Mouse (Mus musculus): ENCODE data around the gene Gm26602. TPM values are rescaled to one million over a fixed set of nuclear protein-coding genes. Genes with fewer than 3 reads are reported as not detected.
"Not testable (repeated sequence)": the region's sequence is repeated elsewhere in the genome, so short reads cannot be mapped to it uniquely, and the experiment has no call there.

Gene Gm26602
- polyA plus RNA-seq, 1 experiment from 2014 or later = 4.1 TPM

DNA sequence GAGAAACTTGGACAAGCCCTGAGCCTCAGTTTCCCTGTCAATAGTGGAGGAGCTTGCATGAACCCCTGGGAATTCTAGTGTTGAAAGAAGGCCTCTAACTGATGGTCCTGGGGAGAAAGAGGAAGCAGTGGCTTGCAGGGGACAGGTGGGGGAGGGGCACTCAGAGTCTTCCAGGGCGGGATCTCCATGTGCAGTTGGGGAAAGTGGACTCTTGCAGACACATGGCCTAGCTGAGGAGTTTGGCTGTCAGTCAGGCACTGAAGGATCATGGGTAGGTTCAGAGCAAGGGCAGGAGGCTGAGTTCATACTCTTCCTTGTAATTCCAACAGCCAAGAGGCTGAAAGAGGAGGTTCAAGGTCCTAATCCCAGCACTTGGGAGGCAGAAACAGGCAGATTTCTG is 33.5 kb upstream of the Gm26602 start:
- ATAC-seq (ENCODE audit: insufficient read depth) = no peak
- no peaks in the 10 kb centered on the region for H3K9me3 ChIP-seq (ENCODE audit: low read depth, low read length)
- DNase-seq = no peak
- no peak overlapping the region for H3K27ac ChIP-seq (ENCODE audit: low read depth)
- no peaks in the 10 kb centered on the region for H3K27me3 ChIP-seq (ENCODE audit: insufficient read depth, low read length)
- H3K4me1 ChIP-seq (ENCODE audit: insufficient read depth) = peaks cover 4% of the 10 kb centered on the region
- H3K9ac ChIP-seq = no peak overlapping the region
- no peaks in the 10 kb centered on the region for H3K36me3 ChIP-seq (ENCODE audit: insufficient read depth)
- no peak overlapping the region for H3K4me3 ChIP-seq (ENCODE audit: low read depth, low read length)
- TF ChIP-seq CTCF (IDR thresholded peaks at IDR 0.05; ENCODE audit: low read depth) = no peak
- 23% methylated on average over 1 of the region's 1 CpGs for WGBS
- no peak overlapping the region for H3K4me2 ChIP-seq

- no peak for TF ChIP-seq CTCF (IDR thresholded peaks at IDR 0.05; ENCODE audit: low read depth)
- H3K27ac ChIP-seq (ENCODE audit: low read depth) = no peak overlapping the region
- H3K4me3 ChIP-seq (ENCODE audit: low read depth, low read length) = no peak overlapping the region
- H3K27me3 ChIP-seq (ENCODE audit: insufficient read depth, low read length) = 0 out of 2 replicates have a peak, but pooled peaks cover under 1% of the 10 kb centered on the region
- H3K36me3 ChIP-seq (ENCODE audit: insufficient read depth) = no peaks in the 10 kb centered on the region
- no peaks in the 10 kb centered on the region for H3K9me3 ChIP-seq (ENCODE audit: low read depth, low read length)
- 48% methylated on average over 12 of the region's 12 CpGs for WGBS
- H3K9ac ChIP-seq = no peak overlapping the region
- ATAC-seq (ENCODE audit: insufficient read depth) = no peak
- H3K4me2 ChIP-seq = no peak overlapping the region
- H3K4me1 ChIP-seq (ENCODE audit: insufficient read depth) = peaks cover 8% of the 10 kb centered on the region
- no peak for DNase-seq
Measured at GRCm38 (mm10) chr10:79877757-79878156, 32.9 kb upstream of the Gm26602 start.

DNA sequence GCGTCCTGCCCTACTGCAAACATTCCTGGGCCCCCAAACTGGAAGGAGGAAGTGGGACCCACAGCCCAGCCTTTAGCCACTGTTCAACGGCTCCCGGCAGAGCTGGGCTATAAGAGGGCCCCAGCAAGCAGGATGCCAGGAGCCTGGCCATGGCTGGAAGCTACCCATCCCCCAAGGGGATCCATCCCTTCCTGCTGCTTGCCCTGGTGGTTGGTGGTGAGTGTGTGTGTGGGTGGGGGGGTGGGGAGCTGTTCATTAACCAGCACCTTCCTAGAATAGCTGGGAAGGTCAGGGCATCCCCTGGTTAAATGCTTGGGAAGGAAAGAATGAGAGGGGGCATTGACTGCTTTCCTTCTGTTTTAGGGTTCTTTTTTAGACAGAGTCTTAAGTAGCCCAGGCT is 31.1 kb upstream of the Gm26602 start:
- Histone ChIP-seq H3K4me2 (no peak overlapping the region), H3K36me3 (ENCODE audit: insufficient read depth) (no peaks in the 10 kb centered on the region), H3K4me1 (ENCODE audit: insufficient read depth) (peaks cover 8% of the 10 kb centered on the region; the same call in 1 of the 2 replicates), H3K27me3 (ENCODE audit: insufficient read depth, low read length) (0 out of 2 replicates have a peak, but pooled peaks cover 7% of the 10 kb centered on the region), H3K27ac (ENCODE audit: low read depth) (no peak overlapping the region), H3K9ac (no peak overlapping the region), H3K9me3 (ENCODE audit: low read depth, low read length) (no peaks in the 10 kb centered on the region), H3K4me3 (ENCODE audit: low read depth, low read length) (no peak overlapping the region)
- 19% methylated on average over 3 of the region's 3 CpGs for WGBS
- ATAC-seq (ENCODE audit: insufficient read depth) (no peak), DNase-seq (no peak)
- no peak for TF ChIP-seq CTCF (IDR thresholded peaks at IDR 0.05; ENCODE audit: low read depth)

DNA sequence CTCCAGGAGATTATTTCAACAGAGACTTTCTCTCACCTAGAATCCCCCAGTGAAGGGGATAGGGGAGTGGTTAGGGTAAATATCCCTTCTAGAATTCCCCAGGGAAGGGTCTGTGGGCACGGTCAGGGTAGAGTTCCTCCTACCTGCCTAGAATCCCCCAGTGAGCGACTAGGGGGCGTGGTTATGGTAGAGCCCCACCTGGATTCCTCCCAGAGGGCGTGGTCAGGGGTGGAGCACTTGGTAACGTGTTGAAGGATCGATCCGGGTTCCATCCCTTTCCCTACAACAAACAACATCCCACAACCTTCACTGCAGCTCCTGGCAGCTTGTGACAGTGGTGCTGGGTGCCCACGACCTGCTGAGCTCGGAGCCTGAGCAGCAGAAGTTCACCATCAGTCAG is 29.9 kb upstream of the Gm26602 start:
- 18% methylated on average over 9 of the region's 9 CpGs for whole genome bisulfite sequencing
- Histone ChIP-seq H3K9ac (no peak overlapping the region), H3K27me3 (ENCODE audit: insufficient read depth, low read length) (0 out of 2 replicates have a peak, but pooled peaks cover 7% of the 10 kb centered on the region), H3K9me3 (ENCODE audit: low read depth, low read length) (no peaks in the 10 kb centered on the region), H3K27ac (ENCODE audit: low read depth) (no peak overlapping the region), H3K4me2 (peak overlapping the region; percentile 19; the same call in 1 of the 2 replicates), H3K4me1 (ENCODE audit: insufficient read depth) (peaks cover 8% of the 10 kb centered on the region; the same call in 1 of the 2 replicates), H3K4me3 (ENCODE audit: low read depth, low read length) (0 out of 2 replicates have a peak overlapping the region, but pooled peaks have one; percentile 2), H3K36me3 (ENCODE audit: insufficient read depth) (no peaks in the 10 kb centered on the region)
- TF ChIP-seq CTCF (IDR thresholded peaks at IDR 0.05; ENCODE audit: low read depth) = no peak
- peak; percentile 40 for DNase-seq
- no peak for ATAC-seq (ENCODE audit: insufficient read depth)

DNA sequence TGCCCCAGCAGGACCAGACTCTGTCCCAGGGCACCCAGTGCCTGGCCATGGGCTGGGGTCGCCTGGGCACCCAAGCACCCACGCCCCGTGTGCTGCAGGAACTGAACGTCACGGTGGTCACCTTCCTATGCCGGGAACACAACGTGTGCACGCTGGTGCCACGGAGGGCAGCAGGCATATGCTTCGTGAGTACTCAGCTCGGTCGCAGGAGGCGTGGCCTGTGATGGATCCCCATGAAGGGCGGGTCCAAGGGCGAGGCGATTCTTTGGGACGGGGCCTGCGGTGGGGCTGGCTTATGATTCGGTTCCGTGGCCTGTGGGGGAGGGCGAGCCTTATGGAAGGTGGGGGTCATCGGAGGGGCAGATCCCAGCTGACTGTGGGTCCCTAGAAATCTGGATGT is 28.7 kb upstream of the Gm26602 start:
- peak overlapping the region; percentile 42 for H3K9ac ChIP-seq
- H3K9me3 ChIP-seq (ENCODE audit: low read depth, low read length) = no peaks in the 10 kb centered on the region
- no peak for TF ChIP-seq CTCF (IDR thresholded peaks at IDR 0.05; ENCODE audit: low read depth)
- H3K27me3 ChIP-seq (ENCODE audit: insufficient read depth, low read length) = 0 out of 2 replicates have a peak, but pooled peaks cover 7% of the 10 kb centered on the region
- DNase-seq (peak; percentile 51), ATAC-seq (ENCODE audit: insufficient read depth) (0 out of 2 replicates have a peak, but pooled peaks have one; percentile 8)
- peak overlapping the region; percentile 57 for H3K4me2 ChIP-seq
- H3K27ac ChIP-seq (ENCODE audit: low read depth) = no peak overlapping the region
- H3K4me1 ChIP-seq (ENCODE audit: insufficient read depth) = peaks cover 8% of the 10 kb centered on the region; the same call in 1 of the 2 replicates
- WGBS = 7% methylated on average over 22 of the region's 22 CpGs
- no peak overlapping the region; the same call in 1 of the 2 replicates for H3K4me3 ChIP-seq (ENCODE audit: low read depth, low read length)
- no peaks in the 10 kb centered on the region for H3K36me3 ChIP-seq (ENCODE audit: insufficient read depth)

GRCm38 (mm10) chr10:79883297-79884084 is 27.2 kb upstream of the Gm26602 start:
- H3K27ac ChIP-seq (ENCODE audit: low read depth) = no peak overlapping the region
- WGBS = 17% methylated on average over 22 of the region's 22 CpGs
- H3K4me1 ChIP-seq (ENCODE audit: insufficient read depth) = peaks cover 8% of the 10 kb centered on the region; the same call in 1 of the 2 replicates
- DNase-seq (peak; percentile 93), ATAC-seq (ENCODE audit: insufficient read depth) (peak; percentile 39; the same call in 1 of the 2 replicates)
- no peak overlapping the region for H3K4me3 ChIP-seq (ENCODE audit: low read depth, low read length)
- H3K9ac ChIP-seq = no peak overlapping the region
- TF ChIP-seq CTCF (IDR thresholded peaks at IDR 0.05; ENCODE audit: low read depth) = peak; percentile 83
- H3K27me3 ChIP-seq (ENCODE audit: insufficient read depth, low read length) = 0 out of 2 replicates have a peak, but pooled peaks cover 7% of the 10 kb centered on the region
- H3K36me3 ChIP-seq (ENCODE audit: insufficient read depth) = no peaks in the 10 kb centered on the region
- no peaks in the 10 kb centered on the region for H3K9me3 ChIP-seq (ENCODE audit: low read depth, low read length)
- H3K4me2 ChIP-seq = no peak overlapping the region

DNA sequence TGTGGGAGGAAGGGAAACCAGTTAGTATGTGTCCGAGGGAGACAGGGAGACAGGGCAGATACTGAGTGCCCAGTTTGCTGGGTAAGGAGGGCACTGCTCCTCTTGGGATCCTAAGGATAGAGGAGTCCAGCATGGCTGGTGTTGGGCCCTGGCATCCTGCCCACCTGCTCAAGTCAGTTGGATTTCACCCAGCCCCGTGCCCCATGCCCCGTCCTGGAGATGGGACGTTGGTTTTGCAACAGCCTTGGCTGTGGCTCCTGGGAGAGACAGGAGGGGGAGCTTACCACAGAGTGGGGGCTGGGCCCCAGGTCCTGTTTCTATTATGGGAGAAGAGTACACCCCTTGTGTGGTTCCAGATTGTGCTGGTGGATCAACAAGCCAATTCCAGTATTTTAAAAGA is 26.2 kb upstream of the Gm26602 start:
- Histone ChIP-seq H3K27me3 (ENCODE audit: insufficient read depth, low read length) (0 out of 2 replicates have a peak, but pooled peaks cover 7% of the 10 kb centered on the region), H3K27ac (ENCODE audit: low read depth) (no peak overlapping the region), H3K4me3 (ENCODE audit: low read depth, low read length) (no peak overlapping the region), H3K9me3 (ENCODE audit: low read depth, low read length) (no peaks in the 10 kb centered on the region), H3K4me2 (no peak overlapping the region), H3K36me3 (ENCODE audit: insufficient read depth) (no peaks in the 10 kb centered on the region), H3K9ac (no peak overlapping the region), H3K4me1 (ENCODE audit: insufficient read depth) (peaks cover 8% of the 10 kb centered on the region; the same call in 1 of the 2 replicates)
- 53% methylated on average over 4 of the region's 4 CpGs for WGBS
- TF ChIP-seq CTCF (IDR thresholded peaks at IDR 0.05; ENCODE audit: low read depth) = no peak
- ATAC-seq (ENCODE audit: insufficient read depth) = no peak
- no peak for DNase-seq

DNA sequence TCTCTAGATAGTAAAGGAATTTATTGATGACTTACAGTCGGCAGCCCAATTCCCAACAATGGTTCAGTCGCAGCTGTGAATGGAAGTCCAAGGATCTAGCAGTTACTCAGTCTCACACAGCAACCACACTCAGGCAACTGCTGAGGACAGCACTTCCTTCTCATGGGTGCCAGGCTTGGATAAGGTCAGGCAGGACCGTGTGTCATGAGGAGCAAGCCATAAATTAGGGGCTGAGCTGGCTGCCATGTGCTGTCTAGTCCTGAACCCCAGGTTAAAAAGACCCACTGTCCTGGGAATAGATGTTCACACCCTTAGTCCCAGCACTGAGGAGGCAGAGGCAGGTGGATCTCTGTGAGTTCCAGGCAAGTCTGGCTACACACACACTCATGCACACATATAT is 25.7 kb upstream of the Gm26602 start:
- 74% methylated on average over 3 of the region's 3 CpGs for WGBS
- not testable (repeated sequence) for H3K27me3 ChIP-seq (ENCODE audit: insufficient read depth, low read length); H3K4me2 ChIP-seq

More for the DNA sequence above, 25.7 kb upstream of the Gm26602 start:
- H3K4me3 ChIP-seq (ENCODE audit: low read depth, low read length); ATAC-seq (ENCODE audit: insufficient read depth); H3K36me3 ChIP-seq (ENCODE audit: insufficient read depth); H3K27ac ChIP-seq (ENCODE audit: low read depth); H3K9ac ChIP-seq; H3K9me3 ChIP-seq (ENCODE audit: low read depth, low read length); H3K4me1 ChIP-seq (ENCODE audit: insufficient read depth); DNase-seq: not testable (repeated sequence)
